Mouse (Mus musculus) adrenal gland, adult 8-10 months (tissue): ENCODE results near the gene Ntsr1. TPM values are rescaled to one million over a fixed set of nuclear protein-coding genes. Genes with fewer than 3 reads are reported as not detected.

Experiments used
- DNase-seq: peaks from one replicate; pipeline ENCODE4 v3.0.0; 2022
- total RNA-seq, 4 experiments: library from RNA; stranded (reverse); gene quantifications; 2 replicates each; pipeline ENCODE4 v1.2.4; 2022

Ntsr1 gene
- total RNA-seq, 4 experiments from 2014 or later = not detected

DNA sequence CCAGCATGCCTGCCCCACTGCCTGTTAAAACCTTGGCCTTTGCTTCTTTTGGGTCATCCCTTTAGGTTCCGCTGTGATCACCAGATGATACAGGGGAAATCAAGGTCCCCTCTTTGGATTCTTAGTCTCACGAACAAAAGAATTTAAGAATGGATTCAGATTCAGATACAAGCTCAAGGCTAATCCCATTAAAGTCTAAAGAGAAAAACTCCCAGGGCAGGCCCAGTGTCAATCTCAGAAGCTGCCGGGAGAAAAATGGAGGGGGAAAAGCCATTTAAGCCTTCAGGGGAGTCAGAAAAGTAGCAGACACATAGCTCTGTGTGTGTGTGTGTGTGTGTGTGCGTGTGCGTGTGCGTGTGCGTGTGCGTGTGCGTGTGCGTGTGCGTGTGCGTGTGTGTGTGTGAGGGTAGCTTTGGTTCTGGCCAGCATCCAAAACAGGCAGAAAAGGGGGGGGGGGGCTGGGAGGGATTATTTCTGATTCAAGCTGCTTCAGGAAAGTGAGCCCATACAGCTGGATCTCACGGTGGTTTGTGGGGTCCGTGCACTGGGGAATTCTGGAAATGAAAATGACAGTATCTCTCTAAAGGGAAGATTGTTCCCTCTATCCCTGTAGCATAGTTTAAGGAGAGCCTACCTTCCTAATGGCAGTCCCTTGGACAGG is 8.8 kb downstream of the Ntsr1 start:
- no peak for DNase-seq

DNA sequence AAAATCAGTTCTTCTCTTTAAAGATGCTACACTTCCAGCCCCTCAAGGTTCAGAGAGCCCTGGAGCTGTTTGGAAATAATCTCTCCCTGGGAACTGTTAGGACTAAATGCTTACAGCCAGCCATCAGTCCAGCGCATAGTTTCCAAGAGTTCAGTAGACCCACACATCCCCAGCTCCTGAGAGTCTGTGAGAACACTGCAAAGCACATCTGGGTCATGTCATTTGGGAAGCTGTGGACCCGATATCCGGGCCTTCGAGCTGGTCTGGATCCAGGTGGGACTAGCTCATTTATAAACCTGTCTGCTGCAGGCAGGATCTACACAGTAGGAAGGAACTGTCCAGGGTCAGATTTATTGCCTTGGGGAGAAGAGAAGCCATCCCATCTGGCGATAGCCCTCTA is 11.1 kb downstream of the Ntsr1 start:
- no peak for DNase-seq

DNA sequence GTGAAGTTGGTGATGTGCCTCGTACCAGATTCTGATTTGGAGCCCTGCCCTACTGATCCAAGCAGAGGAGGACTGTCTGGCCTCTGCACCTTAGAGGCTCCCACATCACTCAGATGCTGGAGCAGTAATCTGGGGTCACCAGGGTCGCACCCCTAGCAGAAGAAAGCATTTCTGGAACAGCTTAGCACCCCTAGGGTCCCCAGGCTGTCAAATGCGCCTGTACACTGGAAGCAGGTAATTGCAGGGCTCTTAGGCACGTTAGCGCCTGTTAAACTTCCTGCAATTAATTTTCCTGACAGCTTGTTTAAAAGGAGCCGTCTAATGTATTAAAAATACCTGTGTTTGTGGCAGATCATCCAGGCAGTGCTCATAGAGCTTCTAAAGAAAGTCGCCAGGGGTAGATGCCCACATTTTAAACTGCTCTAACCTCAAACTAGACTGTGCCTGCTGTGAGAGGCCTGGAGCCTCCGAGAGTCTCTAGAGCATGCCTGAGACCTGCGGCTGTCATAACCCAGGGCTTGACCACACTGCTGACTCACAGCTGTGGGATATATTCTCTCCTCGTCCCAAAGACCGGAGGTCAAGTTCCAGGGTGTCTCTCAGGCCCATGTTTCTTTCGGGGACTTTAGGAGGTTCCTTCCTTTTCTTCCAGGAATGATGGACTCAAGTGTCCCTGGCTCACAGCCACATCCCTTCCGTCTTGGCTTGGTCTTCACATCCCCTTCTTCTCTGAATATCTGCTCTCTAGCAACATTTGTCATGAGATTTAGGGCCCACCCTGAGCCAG is 12.3 kb downstream of the Ntsr1 start:
- DNase-seq = no peak

DNA sequence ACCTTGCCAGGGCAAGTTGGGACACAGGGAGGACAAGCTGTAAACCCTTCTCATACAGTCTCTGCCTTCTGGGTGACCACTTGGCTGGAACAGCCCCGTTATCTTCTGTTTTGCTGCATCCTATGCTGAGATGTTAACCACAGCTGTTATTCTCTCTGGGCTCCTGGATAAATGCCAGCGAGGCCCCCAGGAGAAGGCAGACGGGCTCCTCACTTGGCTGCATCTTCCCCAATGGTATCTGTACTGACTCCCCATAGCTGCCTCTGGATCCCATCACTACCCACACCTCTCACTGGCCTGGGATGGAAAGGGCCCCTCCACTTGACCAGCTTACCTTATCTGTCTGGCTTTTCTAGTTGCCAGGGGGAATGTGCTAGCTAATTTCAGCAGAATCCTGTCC is 13.2 kb downstream of the Ntsr1 start:
- no peak for DNase-seq

DNA sequence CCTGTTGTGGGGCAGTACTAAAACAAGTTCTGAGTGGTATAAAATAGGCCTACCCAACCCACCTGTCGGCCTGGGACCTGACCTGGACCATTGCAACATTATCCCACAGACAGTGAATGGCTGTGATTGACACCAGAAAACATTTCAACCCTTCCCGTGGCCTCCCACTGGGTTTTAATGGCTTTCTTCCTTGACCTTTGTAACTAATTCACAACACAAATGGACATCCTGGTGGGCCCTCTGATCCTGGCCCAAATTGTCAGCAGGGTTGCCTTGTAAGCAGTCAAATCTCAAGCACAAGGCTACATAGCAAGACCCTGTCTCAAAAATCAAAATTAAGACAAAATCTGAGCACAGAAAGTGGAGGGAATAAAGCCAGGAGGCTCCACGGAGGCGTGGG is 14.1 kb downstream of the Ntsr1 start:
- no peak for DNase-seq

DNA sequence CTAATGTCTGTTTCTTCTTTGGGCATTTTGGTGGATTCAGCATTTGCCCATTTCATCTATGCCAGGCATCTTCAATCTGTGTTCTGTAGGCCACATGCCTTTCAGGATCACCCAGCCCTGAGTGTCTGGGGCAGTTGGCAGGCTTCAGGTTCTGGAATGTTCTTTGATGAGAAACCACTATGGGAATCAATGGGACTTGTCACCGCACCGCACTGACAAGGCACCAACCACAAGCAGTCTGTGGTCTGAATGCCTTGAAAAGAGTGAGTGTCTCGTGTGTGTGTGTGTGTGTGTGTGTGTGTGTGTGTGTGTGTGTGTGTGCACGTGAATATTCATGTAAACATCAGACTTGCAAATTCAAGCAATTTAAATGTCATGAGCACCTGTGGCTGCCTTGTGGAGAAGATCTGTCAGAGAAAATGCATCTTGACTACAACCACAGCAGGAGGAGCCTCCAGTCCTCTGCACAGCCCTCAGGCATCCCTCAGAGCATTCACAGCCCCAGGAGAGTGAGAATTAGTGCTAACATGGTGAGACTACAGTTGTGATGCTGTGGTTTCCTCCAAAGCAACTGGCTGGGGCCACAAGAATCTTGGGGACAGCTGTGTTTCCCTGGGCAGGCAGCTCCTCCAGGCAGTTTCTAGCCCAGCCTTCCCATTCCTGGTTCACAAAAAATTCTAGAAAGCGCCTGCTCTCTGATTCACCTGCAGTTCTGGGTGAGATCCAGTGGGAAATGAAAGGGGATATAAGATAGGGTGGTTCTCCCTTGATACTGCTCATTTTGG is 21.9 kb downstream of the Ntsr1 start:
- DNase-seq = no peak

DNA sequence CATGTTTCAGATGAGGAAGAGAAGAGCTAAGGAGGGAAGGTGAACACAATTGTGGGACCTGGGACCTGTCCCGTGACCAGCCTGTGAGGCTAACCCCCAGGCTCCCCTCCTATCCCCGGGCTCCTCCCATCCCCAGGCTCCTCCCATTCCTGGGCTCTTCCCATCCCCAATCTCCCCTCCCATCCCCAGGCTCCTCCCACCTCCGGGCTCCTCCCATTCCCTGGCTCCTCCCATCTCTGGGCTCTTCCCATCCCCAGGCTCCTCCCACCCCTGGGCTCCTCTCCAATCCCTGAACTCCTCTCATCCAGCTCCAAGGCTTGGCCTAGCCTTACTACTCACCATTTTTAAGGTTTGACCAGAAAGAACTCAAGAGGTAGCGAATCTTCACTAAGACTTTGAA is 23.0 kb downstream of the Ntsr1 start:
- no peak for DNase-seq

DNA sequence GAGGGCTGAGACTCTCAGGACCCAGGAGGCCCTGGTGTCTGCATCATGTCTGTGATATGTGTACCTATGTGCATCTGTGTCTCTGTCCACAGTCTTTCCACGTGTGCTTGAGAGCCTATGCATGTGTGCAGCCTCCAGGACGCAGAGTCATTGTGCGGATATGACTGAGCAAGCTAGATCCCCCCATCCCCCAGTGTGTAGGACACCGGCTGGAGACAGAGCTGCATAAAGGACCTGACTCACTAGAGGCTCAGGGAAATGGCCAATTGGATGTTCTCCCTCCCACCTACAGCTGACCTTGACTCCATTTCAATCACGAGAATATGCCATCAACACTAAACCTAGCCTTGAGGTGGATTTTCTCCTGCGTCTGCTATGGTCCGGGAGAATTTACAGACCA is 27.7 kb downstream of the Ntsr1 start:
- DNase-seq = no peak

DNA sequence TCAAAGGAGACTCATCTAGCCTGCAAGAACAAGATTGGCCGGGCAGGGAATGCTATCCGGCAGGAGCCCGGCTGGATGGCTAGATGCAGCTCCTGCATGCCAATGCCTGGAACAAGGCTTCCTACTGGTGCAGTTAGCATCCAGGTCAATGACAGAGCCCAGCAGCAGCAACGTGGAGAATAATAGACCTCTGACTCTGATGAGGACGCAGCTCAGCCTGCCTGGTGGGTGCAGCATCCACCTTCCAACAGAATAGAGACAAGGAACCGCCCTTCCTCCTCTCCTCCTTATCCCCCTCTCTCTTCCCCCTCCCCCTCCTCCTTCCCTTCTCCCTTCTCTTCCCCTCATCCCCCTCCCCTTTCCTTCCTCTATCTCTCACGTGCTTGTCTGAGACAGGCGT is 28.1 kb downstream of the Ntsr1 start:
- no peak for DNase-seq

DNA sequence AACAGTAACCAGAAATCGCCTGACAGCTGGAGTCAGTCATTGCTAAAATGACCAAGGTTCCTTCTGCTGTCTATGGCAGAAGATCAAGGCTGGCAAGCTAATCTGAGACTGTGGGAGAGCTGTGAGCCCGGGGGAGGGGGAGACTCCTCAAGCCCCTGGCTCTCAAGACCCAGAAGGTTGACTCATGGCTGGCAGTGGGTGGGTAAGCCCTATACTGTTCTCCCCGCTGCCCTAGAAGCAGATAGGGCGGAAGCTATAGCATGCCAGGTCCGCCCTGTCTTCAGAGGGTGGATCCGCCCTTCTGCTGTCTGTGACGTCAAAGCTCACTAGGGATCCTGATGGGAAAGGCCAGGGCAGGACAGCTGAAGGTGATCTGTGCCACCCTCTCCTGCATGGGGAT is 30.4 kb downstream of the Ntsr1 start:
- DNase-seq = no peak

DNA sequence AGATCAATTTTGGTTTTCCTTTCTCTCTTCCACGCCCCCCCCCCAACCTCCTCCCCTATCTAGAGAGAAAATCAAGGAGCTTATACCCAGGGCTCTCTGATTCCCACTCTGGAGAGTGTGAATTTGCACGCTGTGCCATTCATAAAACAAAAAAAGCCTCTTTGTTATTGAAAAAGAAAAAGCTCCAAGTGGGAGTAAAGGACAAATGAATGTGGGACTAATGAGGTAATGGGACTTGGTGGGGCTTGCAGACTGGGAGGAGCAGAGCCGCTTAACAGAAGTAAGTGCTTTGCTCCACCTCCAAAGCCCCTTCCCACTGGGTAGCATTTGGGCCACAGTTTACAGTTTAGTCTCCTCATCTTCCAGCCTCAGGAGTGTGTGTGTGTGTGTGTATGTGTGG is 30.8 kb downstream of the Ntsr1 start:
- DNase-seq = no peak

DNA sequence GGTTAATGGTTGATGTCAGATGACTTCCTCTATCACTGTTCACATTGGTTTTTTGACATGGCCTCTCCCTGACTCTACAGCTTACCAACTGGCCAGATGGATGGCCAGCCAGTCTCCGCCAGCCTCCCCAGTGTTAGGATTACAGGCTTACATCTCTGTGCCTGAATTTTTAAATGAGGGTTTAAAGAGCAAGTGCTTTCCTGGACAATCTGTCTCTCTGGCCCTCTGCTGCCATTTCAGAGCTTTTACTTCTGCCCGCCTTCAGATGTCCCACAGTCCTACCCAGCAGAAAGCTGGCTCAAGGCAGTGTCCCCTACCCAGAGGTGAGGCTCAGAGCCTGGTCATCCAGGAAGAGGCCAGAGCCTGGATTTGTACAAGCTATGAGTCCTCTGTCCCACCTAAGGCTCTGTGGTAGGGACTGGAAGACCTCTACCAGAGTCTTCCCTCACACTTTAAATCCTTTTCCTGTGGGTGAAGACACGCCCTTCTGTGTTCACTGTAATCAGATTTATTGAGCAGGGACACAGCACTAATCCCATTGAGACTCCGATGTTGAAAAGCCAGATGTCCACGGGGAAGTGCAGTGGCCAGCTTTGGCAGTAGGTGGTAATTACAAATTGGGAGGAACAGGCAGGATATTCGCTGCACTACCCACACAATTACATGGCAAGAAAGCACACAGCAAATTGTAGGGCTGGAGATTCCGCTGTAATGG is 32.1 kb downstream of the Ntsr1 start:
- no peak for DNase-seq

DNA sequence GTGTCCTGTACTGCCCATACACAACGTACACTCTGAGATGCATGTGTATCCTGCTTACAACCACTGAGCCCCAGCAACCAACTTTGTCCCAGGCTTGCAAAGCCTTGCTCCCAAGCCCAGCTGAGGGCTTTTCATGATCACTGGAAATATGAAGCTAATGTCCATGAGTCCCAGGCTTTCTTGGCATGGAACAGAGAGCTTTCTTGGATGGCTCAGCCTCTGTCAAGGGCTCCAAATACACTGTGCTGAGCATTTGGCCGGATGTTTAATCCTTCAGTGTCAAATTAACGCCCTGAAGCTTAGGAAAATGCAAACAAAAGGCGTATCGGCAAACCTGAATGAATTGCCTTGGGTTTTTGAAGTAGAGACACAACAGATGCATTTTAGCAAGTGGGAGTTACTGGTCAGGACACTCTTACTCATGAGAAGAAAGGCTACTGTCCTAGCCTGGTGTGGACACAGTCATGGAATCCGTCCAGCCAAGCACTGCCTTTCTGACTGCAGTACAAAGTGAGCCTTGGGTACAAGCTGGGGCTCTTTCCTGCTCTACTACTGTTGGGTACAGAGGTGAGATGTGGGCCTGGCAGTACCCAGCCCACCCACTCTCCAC is 32.7 kb downstream of the Ntsr1 start:
- no peak for DNase-seq

DNA sequence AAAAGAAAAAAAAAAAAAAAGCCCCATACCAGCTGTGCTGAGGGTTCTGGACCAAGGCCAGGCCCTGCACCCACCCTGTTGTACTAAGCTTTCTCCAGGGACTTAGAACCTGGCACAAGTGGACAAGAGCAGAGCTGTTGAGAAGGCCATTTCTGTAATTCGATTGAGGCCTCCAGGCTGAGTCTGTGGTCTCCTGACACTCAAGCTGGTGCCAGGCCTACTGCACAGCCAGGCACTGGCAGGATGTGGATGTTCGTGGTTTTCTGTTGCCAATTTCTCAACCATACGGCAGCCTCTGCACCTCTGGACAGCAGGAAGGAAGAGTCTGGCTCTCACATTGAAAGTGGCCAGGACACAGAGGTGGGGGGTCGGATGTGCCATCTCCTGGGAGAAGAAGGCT is 33.5 kb downstream of the Ntsr1 start:
- no peak for DNase-seq

DNA sequence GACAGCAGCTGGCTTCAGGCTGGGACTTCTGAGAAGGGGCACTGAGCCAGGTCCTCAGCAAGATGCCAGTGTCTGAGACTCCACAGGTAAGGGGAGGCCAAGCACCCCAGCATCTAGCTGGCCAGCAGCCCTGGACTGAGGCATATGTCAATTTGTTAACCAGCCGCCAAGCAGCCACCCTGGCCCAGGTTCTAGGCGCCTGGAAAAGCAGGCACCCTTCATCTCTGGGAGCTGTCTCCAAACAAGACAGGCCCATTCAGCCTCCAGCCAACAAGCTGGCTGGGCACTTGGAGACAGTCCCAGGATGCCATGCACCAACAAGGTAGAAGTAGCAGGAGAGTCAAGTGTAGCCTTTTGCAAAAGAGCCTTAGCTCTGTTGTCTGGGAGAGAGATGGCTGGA is 43.9 kb downstream of the Ntsr1 start:
- no peak for DNase-seq

DNA sequence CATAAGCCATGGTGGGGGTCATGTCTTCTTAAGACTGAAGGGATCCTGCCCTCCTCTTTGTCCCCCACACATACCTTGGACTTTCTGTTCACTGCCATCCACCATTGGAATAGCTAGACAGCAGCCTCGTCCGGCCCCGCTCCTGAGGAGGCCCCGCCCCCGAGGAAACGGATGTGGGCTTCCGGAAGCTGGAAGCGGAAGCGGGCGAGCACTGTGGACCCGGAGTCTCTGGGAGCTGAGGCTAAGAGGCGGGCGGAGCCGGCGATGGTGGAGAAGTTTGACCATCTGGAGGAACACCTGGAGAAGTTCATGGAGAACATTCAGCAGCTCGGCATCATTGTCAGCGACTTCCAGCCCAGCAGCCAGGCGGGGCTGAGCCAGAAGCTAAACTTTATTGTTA is 45.3 kb downstream of the Ntsr1 start:
- no peak for DNase-seq

DNA sequence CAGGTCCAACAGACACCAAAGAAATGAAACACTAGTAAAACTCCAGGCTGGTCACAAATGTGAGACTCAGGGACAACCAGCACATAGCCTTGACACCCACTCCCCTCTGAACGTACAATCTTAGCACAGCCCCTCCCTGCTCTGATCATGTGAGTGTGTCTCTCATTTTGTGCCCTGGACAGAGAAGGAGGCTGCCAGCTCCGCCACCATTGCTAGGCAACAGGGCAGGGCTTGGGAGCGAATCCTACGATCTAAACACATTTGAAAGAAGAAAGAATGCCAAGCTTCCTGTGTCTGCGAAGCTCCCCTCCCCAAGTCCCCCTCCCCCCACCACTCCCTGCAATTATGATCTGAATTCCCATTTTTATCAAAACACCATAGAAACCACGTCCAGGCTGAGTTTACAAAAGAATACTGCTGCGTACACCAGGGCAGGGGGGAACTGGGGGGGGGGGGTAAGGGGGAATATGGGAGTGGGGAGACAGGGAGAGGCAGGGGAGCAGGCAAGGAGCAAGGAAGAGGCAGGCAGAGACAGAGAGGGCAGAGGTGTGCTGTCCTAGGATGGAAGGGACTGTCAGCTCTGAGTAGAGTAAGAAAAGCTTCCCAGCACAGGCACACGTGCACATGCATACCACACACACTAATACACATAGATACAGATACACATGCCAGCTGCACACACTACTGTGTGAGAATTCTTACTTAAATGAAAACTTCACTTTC is 47.8 kb downstream of the Ntsr1 start:
- no peak for DNase-seq

DNA sequence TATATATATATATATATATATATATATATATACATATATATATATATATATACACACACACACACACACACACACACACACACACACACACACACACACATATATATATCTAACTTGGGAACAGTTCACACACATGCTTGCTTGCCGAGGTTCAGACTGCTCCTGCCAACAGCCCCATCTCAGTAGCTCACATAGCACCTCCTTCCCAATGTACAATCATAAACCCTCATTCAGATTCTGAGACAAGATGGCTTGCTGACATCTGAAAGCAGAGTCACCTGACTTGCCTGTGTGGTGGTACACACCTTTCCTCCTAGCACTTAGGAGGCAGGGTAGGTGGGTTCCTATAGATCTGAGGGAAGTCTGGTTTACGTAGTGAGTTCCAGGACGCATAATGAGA is 52.6 kb downstream of the Ntsr1 start:
- DNase-seq = no peak

DNA sequence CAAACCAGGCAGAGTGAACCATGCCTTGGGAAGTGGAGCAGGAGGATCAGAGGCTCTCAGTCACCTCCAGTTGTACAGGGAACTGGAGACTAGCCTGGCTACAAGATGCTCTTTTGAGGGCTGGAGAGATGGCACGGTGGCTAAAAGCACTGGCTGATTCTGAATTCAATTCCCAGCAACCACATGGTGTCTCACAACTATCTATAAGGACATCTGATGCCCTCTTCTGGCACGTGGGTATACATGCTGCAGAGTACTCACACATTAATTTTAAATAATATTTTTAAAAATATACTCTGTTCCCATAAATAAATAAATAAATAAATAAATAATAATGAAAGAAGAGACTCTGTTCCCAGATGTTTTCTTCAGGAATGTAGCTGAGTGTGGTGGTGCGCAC is 55.4 kb downstream of the Ntsr1 start:
- no peak for DNase-seq

DNA sequence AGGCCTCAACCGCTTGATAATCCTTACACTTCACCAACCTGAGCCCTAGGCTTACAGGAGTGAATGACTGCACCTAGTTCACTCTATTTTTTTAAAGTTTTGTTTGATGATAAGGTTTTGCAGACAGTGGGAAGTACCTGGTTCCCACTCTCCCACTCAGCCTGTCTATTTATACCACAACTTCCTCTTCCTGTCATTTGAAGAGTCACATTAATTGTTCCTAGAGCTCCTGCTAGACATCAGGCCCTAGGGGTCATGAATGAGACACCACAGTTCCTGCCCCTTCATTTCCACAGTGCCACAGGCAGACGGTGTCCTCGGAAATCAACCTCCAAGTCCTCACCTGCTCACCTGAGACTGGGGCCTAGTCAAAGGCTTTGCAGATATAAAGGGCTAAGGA is 56.7 kb downstream of the Ntsr1 start:
- no peak for DNase-seq

DNA sequence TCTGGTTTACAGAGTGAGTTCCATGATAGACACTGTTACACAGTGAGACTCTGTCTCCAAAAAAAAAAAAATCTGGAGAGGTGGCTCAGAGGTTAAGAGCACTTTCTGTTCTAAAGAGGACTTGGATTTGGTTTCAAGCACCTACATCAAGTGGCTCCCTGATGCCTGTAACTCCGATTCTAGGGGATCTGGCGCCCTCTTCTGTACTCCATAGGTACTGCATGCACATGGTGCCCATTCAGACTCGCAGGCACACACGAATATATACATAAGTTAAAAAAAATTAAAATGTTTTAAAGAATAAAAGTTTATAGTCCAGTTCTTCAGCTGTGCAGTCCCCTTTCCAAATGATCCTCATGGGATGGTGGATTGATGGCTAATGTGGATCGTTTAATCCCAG is 60.5 kb downstream of the Ntsr1 start:
- DNase-seq = no peak

DNA sequence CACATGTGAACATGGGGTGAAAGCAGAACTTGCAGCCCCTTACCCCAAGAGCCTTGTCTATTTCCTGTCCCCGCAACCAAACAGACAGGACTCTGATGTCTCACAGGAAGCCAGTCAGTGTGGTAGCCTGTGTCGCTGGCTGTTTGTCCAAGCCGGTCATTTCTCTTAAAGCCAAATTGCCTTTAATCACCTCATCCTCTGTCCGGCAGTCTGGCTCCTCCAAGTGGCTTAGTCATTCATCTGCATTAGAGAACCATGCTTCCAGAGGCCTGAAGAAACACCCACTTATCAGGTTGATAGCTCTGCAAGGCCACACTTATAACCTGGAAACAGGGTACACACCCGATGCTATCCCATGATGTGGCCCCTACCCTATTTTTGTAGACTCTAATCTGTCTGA is 62.4 kb downstream of the Ntsr1 start:
- no peak for DNase-seq
